Mouse (Mus musculus) CH12.LX (cell line): ENCODE measurements around the gene Cbfa2t3. TPM values are rescaled to one million over a fixed set of nuclear protein-coding genes. Genes with fewer than 3 reads are reported as not detected.

Experiments
- DNase-seq: peaks from one replicate; pipeline ENCODE4 v3.0.0-alpha.2; 2013; ENCODE audit errors: extremely low read depth
- H3K27ac ChIP-seq: 2 replicates; pipeline ENCODE4 v1.5.1; 2012; ENCODE audit warnings: low read depth, mild to moderate bottlenecking, control low read depth, moderate library complexity; ENCODE audit not compliant: insufficient read depth
- H3K27me3 ChIP-seq: replicated peaks from 2 replicates; pipeline ENCODE3; 2012; ENCODE audit warnings: inconsistent platforms
- H3K36me3 ChIP-seq, 2 experiments: replicated peaks in 1 of 2; 2 replicates each; pipeline versions ENCODE3 to v1.6.1; 2012; ENCODE audit warnings: inconsistent platforms in 1 of 2, low read length in 1 of 2, mild to moderate bottlenecking in 1 of 2, mixed read lengths in 1 of 2, moderate library complexity in 1 of 2; ENCODE audit not compliant: control insufficient read depth in 1 of 2, insufficient read depth in 1 of 2
- H3K4me1 ChIP-seq, 2 experiments: 2 replicates each; pipeline ENCODE4 v1.6.1; 2012; ENCODE audit warnings: inconsistent platforms in 1 of 2, moderate library complexity in 1 of 2; ENCODE audit not compliant: insufficient read depth in 2 of 2, control insufficient read depth in 1 of 2
- H3K4me2 ChIP-seq: 2 replicates; pipeline ENCODE4 v1.6.1; 2012; ENCODE audit warnings: low read depth, mild to moderate bottlenecking, control low read depth; ENCODE audit not compliant: poor library complexity, insufficient read depth, severe bottlenecking
- H3K4me3 ChIP-seq, 3 experiments: fragments of 150-350 bp in 1 of 3; sonication (generic) in 1 of 3; replicated peaks in 1 of 3; 2 replicates each; pipeline versions ENCODE3 to v1.5.1; 2011 to 2012; ENCODE audit warnings: low read depth in 2 of 3, low read length in 2 of 3, mild to moderate bottlenecking in 2 of 3, moderate library complexity in 2 of 3, control low read depth in 1 of 3, improper control_type of control experiment in 1 of 3, inconsistent platforms in 1 of 3, mixed read lengths in 1 of 3; ENCODE audit not compliant: poor library complexity in 1 of 3
- H3K79me2 ChIP-seq: replicated peaks from 2 replicates; pipeline ENCODE4 v1.6.1; 2012; ENCODE audit warnings: mild to moderate bottlenecking, moderate library complexity; ENCODE audit not compliant: control insufficient read depth, poor library complexity, insufficient read depth, severe bottlenecking; ENCODE audit errors: extremely low read depth
- H3K9ac ChIP-seq: 2 replicates; pipeline ENCODE4 v1.6.1; 2012; ENCODE audit warnings: low read depth, mild to moderate bottlenecking, control low read depth, moderate library complexity; ENCODE audit not compliant: insufficient read depth
- H3K9me3 ChIP-seq: replicated peaks from 2 replicates; pipeline ENCODE3; 2012; ENCODE audit warnings: low read length, inconsistent platforms, mixed read lengths
- BHLHE40 ChIP-seq: IDR thresholded peaks from 2 replicates; pipeline ENCODE4 v1.6.1; 2011; ENCODE audit warnings: mild to moderate bottlenecking, low read depth, low read length, improper control_type of control experiment
- CHD1 ChIP-seq: IDR thresholded peaks from 2 replicates; pipeline ENCODE4 v1.6.1; 2012; ENCODE audit warnings: low read depth, low read length, improper control_type of control experiment, inconsistent platforms
- CHD2 ChIP-seq: IDR thresholded peaks from 2 replicates; pipeline ENCODE4 v1.6.1; 2011; ENCODE audit warnings: low read length, improper control_type of control experiment
- EP300 ChIP-seq: IDR thresholded peaks from 2 replicates; pipeline ENCODE4 v1.6.1; 2011; ENCODE audit warnings: low read length, improper control_type of control experiment
- ETS1 ChIP-seq: conservative IDR thresholded peaks from 2 replicates; pipeline ENCODE4 v1.6.1; 2012; ENCODE audit warnings: low read depth, mild to moderate bottlenecking, inconsistent platforms, low read length, improper control_type of control experiment, moderate library complexity
- GABPA ChIP-seq: IDR thresholded peaks from 2 replicates; pipeline ENCODE4 v1.6.1; 2012; ENCODE audit warnings: low read depth, low read length, improper control_type of control experiment, inconsistent platforms; ENCODE audit not compliant: insufficient replicate concordance
- HCFC1 ChIP-seq: IDR thresholded peaks from 2 replicates; pipeline ENCODE4 v1.6.1; 2012; ENCODE audit warnings: low read depth, mild to moderate bottlenecking, inconsistent platforms, low read length, improper control_type of control experiment
- IRF4 ChIP-seq: IDR thresholded peaks from 2 replicates; pipeline ENCODE4 v1.6.1; 2014; ENCODE audit warnings: low read depth, mild to moderate bottlenecking, inconsistent platforms, low read length, improper control_type of control experiment
- JUN ChIP-seq: IDR thresholded peaks from 2 replicates; pipeline ENCODE4 v1.6.1; 2011; ENCODE audit warnings: low read depth, mild to moderate bottlenecking, low read length, improper control_type of control experiment, moderate library complexity; ENCODE audit not compliant: insufficient read depth
- JUND ChIP-seq: conservative IDR thresholded peaks from 2 replicates; pipeline ENCODE4 v1.6.1; 2011; ENCODE audit warnings: low read depth, low read length, improper control_type of control experiment
- MAX ChIP-seq: IDR thresholded peaks from 2 replicates; pipeline ENCODE4 v1.6.1; 2011; ENCODE audit warnings: low read length, improper control_type of control experiment
- MXI1 ChIP-seq: IDR thresholded peaks from 2 replicates; pipeline ENCODE4 v1.6.1; 2011; ENCODE audit warnings: mild to moderate bottlenecking, low read depth, low read length, improper control_type of control experiment
- MYC ChIP-seq: IDR thresholded peaks from 2 replicates; pipeline ENCODE4 v1.6.1; 2011; ENCODE audit warnings: low read depth, mild to moderate bottlenecking, improper control_type of control experiment, low read length
- NELFE ChIP-seq: IDR thresholded peaks from 2 replicates; pipeline ENCODE4 v1.6.1; 2011; ENCODE audit warnings: low read depth, low read length, improper control_type of control experiment
- NRF1 ChIP-seq: IDR thresholded peaks from 2 replicates; pipeline ENCODE4 v1.6.1; 2014; ENCODE audit warnings: low read depth, mild to moderate bottlenecking, inconsistent platforms, low read length, improper control_type of control experiment, moderate library complexity
- POLR2A ChIP-seq: IDR thresholded peaks from 2 replicates; pipeline ENCODE4 v1.6.1; 2011; ENCODE audit warnings: low read depth, mild to moderate bottlenecking, improper control_type of control experiment, low read length
- POLR2AphosphoS2 ChIP-seq: IDR thresholded peaks from 2 replicates; pipeline ENCODE4 v1.6.1; 2011; ENCODE audit warnings: low read depth, low read length, improper control_type of control experiment
- SIN3A ChIP-seq: IDR thresholded peaks from 2 replicates; pipeline ENCODE4 v1.6.1; 2012; ENCODE audit warnings: low read length, improper control_type of control experiment, inconsistent platforms
- SMC3 ChIP-seq: IDR thresholded peaks from 2 replicates; pipeline ENCODE4 v1.6.1; 2011; ENCODE audit warnings: low read depth, low read length, improper control_type of control experiment
- TBP ChIP-seq: conservative IDR thresholded peaks from 2 replicates; pipeline ENCODE4 v1.6.1; 2011; ENCODE audit warnings: low read depth, low read length, improper control_type of control experiment
- TCF12 ChIP-seq: IDR thresholded peaks from 2 replicates; pipeline ENCODE4 v1.6.1; 2014; ENCODE audit warnings: low read depth, mild to moderate bottlenecking, inconsistent platforms, low read length, improper control_type of control experiment
- USF1 ChIP-seq: IDR thresholded peaks from 2 replicates; pipeline ENCODE4 v1.6.1; 2014; ENCODE audit warnings: low read depth, mild to moderate bottlenecking, inconsistent platforms, low read length, improper control_type of control experiment
- USF2 ChIP-seq: conservative IDR thresholded peaks from 2 replicates; pipeline ENCODE4 v1.6.1; 2011; ENCODE audit warnings: low read depth, low read length, improper control_type of control experiment
- ZC3H11A ChIP-seq: IDR thresholded peaks from 2 replicates; pipeline ENCODE4 v1.6.1; 2012; ENCODE audit warnings: low read depth, mild to moderate bottlenecking, inconsistent platforms, low read length, improper control_type of control experiment
- ZKSCAN1 ChIP-seq: IDR thresholded peaks from 2 replicates; pipeline ENCODE4 v1.6.1; 2012; ENCODE audit warnings: low read depth, inconsistent platforms, low read length, improper control_type of control experiment, borderline replicate concordance
- ZMIZ1 ChIP-seq: IDR thresholded peaks from 2 replicates; pipeline ENCODE4 v1.6.1; 2012; ENCODE audit warnings: low read depth, mild to moderate bottlenecking, inconsistent platforms, low read length, improper control_type of control experiment
- ZNF384 ChIP-seq: IDR thresholded peaks from 2 replicates; pipeline ENCODE4 v1.6.1; 2012; ENCODE audit warnings: low read depth, low read length, improper control_type of control experiment, inconsistent platforms
- dilution Hi-C: fragments of 300-500 bp; cut with MboI; formaldehyde crosslinking; loops from 2 replicates; pipeline ENCODE4 v1.14.3; 2020; ENCODE audit warnings: low sequenced_read_pairs; ENCODE audit not compliant: extremely low pct_unique_long_range_greater_than_20kb, extremely low pct_ligation_motif_present
- in situ Hi-C: fragments of 300-500 bp; cut with MboI; formaldehyde crosslinking; loops from 3 replicates; pipeline ENCODE4 v1.14.3; 2019; ENCODE audit warnings: low sequenced_read_pairs, low pct_ligation_motif_present, low pct_unique_long_range_greater_than_20kb, mixed read lengths
- polyA plus RNA-seq: library from polyadenylated mRNA; unstranded; fragments of >175 nt; gene quantifications from 2 replicates; pipeline ENCODE4 v1.2.1, GENCODE M21; 2012; ENCODE audit warnings: low read depth; ENCODE audit not compliant: insufficient read length
- total RNA-seq, 2 experiments: library from RNA; depleted of rRNA; stranded (reverse); fragments of 300-350 nt in 1 of 2; fragments of >200 nt in 1 of 2; gene quantifications; 2 replicates each; pipeline ENCODE4 v1.2.3; 2012 to 2014

The Cbfa2t3 gene
- total and polyA plus RNA-seq, 3 experiments: 0.47 to 22.6 (median 2.1) TPM

DNA sequence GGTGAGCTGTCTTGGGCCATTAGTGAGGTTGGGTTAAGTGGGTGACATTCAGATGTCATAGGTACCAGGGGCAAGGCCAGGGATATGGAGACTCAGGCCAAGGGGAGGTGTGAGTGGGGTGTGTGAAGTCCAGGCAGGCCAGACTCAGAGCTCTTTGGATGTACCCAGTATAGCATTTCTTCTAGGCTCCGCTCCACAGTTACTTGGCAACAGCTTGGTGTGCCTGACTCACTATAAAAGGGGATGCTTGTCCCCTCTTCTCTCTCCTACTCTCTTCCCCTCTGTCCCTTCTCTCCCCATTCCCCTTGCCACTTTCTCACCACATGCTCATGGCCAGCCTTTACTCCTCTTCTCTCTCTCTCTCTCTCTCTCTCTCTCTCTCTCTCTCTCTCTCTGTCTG, 48.9 kb upstream of the Cbfa2t3 start:
- peaks cover 3 to 54% of the 10 kb centered on the region in 2 experiments; a peak in 3 of 4 replicates for H3K4me1 ChIP-seq
- no peaks in the 10 kb centered on the region for H3K79me2 ChIP-seq
- H3K27ac ChIP-seq: no peak overlapping the region
- no peak overlapping the region for H3K9ac ChIP-seq
- no peaks in the 10 kb centered on the region for H3K9me3 ChIP-seq
- no peak for TF ChIP-seq GABPA
- no peak for TF ChIP-seq EP300
- no peak for TF ChIP-seq USF2
- TF ChIP-seq ETS1: no peak
- TF ChIP-seq ZC3H11A: no peak
- TF ChIP-seq JUND: no peak
- no peak for TF ChIP-seq IRF4
- TF ChIP-seq ZMIZ1: no peak
- TF ChIP-seq POLR2A: no peak
- TF ChIP-seq SIN3A: no peak
- no peak for TF ChIP-seq ZKSCAN1
- TF ChIP-seq POLR2AphosphoS2: no peak
- no peak for TF ChIP-seq BHLHE40
- no peak for TF ChIP-seq CHD1
- TF ChIP-seq JUN: no peak
- TF ChIP-seq, all 38 proteins: peak for 0
- no peak overlapping the region for H3K4me2 ChIP-seq
- in situ Hi-C loops (no loop called here), dilution Hi-C loops (no loop called here)
- H3K36me3 ChIP-seq: no peaks in the 10 kb centered on the region
- no peak overlapping the region for H3K4me3 ChIP-seq
- H3K27me3 ChIP-seq: peaks cover 1% of the 10 kb centered on the region
- no peak for DNase-seq

DNA sequence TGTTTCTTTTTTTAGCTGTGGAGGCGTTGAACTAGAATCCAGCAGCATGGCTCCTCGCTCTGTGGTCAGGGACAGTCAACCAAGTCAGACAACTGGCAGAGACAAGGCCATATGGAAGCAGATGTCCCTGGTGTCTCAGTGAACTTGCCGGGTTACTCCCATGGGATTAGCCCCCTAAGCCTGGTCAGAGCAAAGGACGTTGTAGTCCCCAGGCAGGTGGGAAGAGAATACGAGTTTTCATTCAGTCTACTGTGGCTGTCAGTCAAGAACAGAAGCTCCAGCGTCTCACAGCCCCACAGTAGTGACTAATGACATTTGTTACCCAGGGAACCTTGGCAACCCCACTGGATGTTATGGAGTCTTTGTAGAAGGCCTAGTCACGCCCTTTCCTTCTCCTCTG, 47.5 kb upstream of the Cbfa2t3 start:
- no peak for TF ChIP-seq MXI1
- TF ChIP-seq HCFC1: no peak
- no peak for TF ChIP-seq ZC3H11A
- TF ChIP-seq NRF1: no peak
- no peak for TF ChIP-seq ZMIZ1
- TF ChIP-seq TBP: no peak
- no peak for TF ChIP-seq SMC3
- no peak for TF ChIP-seq ZNF384
- no peak for TF ChIP-seq CHD2
- TF ChIP-seq NELFE: no peak
- TF ChIP-seq TCF12: no peak
- TF ChIP-seq IRF4: no peak
- no peak for TF ChIP-seq GABPA
- no peak for TF ChIP-seq USF1
- no peak for TF ChIP-seq MAX
- no peak for TF ChIP-seq MYC
- TF ChIP-seq ETS1: no peak
- no peak overlapping the region for H3K9ac ChIP-seq
- no peaks in the 10 kb centered on the region for H3K9me3 ChIP-seq
- no peak for DNase-seq
- no peaks in the 10 kb centered on the region for H3K36me3 ChIP-seq
- peaks cover 4% of the 10 kb centered on the region for H3K27me3 ChIP-seq
- no peak overlapping the region for H3K27ac ChIP-seq
- no peak overlapping the region for H3K4me3 ChIP-seq
- dilution Hi-C loops: no loop called here
- no peak overlapping the region for H3K4me2 ChIP-seq
- in situ Hi-C loops: no loop called here
- no peaks in the 10 kb centered on the region for H3K79me2 ChIP-seq
- H3K4me1 ChIP-seq: peaks cover 3 to 51% of the 10 kb centered on the region in 2 experiments
